Mouse (Mus musculus): ENCODE measurements at regions not wholly inside any gene's neighbourhood (a gene's known extent, or its start where the extent isn't known, plus 50 kb on each side); places are given as distances from the start of the nearest gene placed in this dataset.

- in situ Hi-C loops (cut with MboI; ENCODE audit: low pct_unique_long_range_greater_than_20kb in 1 of 2, low sequenced_read_pairs in 2 of 2, unreplicated experiment in 1 of 2) = no loop called here
These were observed 63.3 kb upstream of the Lrpap1 start for GRCm38 (mm10) chr5:35168853-35169252.

- in situ Hi-C loops (cut with MboI; ENCODE audit: low pct_unique_long_range_greater_than_20kb in 1 of 2, low sequenced_read_pairs in 2 of 2, unreplicated experiment in 1 of 2) = no loop called here
These were observed 62.8 kb upstream of the Lrpap1 start for GRCm38 (mm10) chr5:35168369-35168768.

GRCm38 (mm10) chr5:35165993-35166392 lies 60.4 kb upstream of the Lrpap1 start:
- in situ Hi-C loops (cut with MboI; ENCODE audit: low pct_unique_long_range_greater_than_20kb in 1 of 2, low sequenced_read_pairs in 2 of 2, unreplicated experiment in 1 of 2) = no loop called here

GRCm38 (mm10) chr5:35165459-35165858 lies 59.9 kb upstream of the Lrpap1 start:
- in situ Hi-C loops (cut with MboI; ENCODE audit: low pct_unique_long_range_greater_than_20kb in 1 of 2, low sequenced_read_pairs in 2 of 2, unreplicated experiment in 1 of 2) = no loop called here

GRCm38 (mm10) chr5:35162607-35163006 lies 57.0 kb upstream of the Lrpap1 start:
- in situ Hi-C loops (cut with MboI; ENCODE audit: low pct_unique_long_range_greater_than_20kb in 1 of 2, low sequenced_read_pairs in 2 of 2, unreplicated experiment in 1 of 2) = no loop called here

GRCm38 (mm10) chr5:35162120-35162519 lies 56.6 kb upstream of the Lrpap1 start:
- in situ Hi-C loops (cut with MboI; ENCODE audit: low pct_unique_long_range_greater_than_20kb in 1 of 2, low sequenced_read_pairs in 2 of 2, unreplicated experiment in 1 of 2) = no loop called here

- in situ Hi-C loops (cut with MboI; ENCODE audit: low pct_unique_long_range_greater_than_20kb in 1 of 2, low sequenced_read_pairs in 2 of 2, unreplicated experiment in 1 of 2) = no loop called here
These were observed 55.6 kb upstream of the Lrpap1 start for GRCm38 (mm10) chr5:35160929-35161815.

- in situ Hi-C loops (cut with MboI; ENCODE audit: low pct_unique_long_range_greater_than_20kb in 1 of 2, low sequenced_read_pairs in 2 of 2, unreplicated experiment in 1 of 2) = no loop called here
These were observed 54.3 kb upstream of the Lrpap1 start for GRCm38 (mm10) chr5:35159854-35160253.

- in situ Hi-C loops (cut with MboI; ENCODE audit: low pct_unique_long_range_greater_than_20kb in 1 of 2, low sequenced_read_pairs in 2 of 2, unreplicated experiment in 1 of 2) = no loop called here
These were observed 53.7 kb upstream of the Lrpap1 start for GRCm38 (mm10) chr5:35159178-35159661.

- in situ Hi-C loops (cut with MboI; ENCODE audit: low pct_unique_long_range_greater_than_20kb in 1 of 2, low sequenced_read_pairs in 2 of 2, unreplicated experiment in 1 of 2) = no loop called here
These were observed 52.9 kb upstream of the Lrpap1 start for GRCm38 (mm10) chr5:35158346-35159047.

GRCm38 (mm10) chr5:35156371-35156770 lies 50.8 kb upstream of the Lrpap1 start:
- in situ Hi-C loops (cut with MboI; ENCODE audit: low pct_unique_long_range_greater_than_20kb in 1 of 2, low sequenced_read_pairs in 2 of 2, unreplicated experiment in 1 of 2) = no loop called here

GRCm38 (mm10) chr5:35155717-35156116 lies 50.2 kb upstream of the Lrpap1 start:
- in situ Hi-C loops (cut with MboI; ENCODE audit: low pct_unique_long_range_greater_than_20kb in 1 of 2, low sequenced_read_pairs in 2 of 2, unreplicated experiment in 1 of 2) = no loop called here
